Mouse (Mus musculus) forebrain, postnatal 0 days (tissue): ENCODE data around the gene Bag6. TPM values are rescaled to one million over a fixed set of nuclear protein-coding genes. Genes with fewer than 3 reads are reported as not detected.

Experiments used
- ATAC-seq: fragments of 200-750 bp; cut with Nextera tagmentation; 2 replicates; pipeline ENCODE4 v1.8.0; 2017; ENCODE audit warnings: mild to moderate bottlenecking, moderate library complexity
- DNase-seq: peaks from one replicate; pipeline ENCODE4 v3.0.0-alpha.2; 2015
- H3K27ac ChIP-seq: fragments of 300-500 bp; sonication (generic); 2 replicates; pipeline ENCODE4 v1.5.1; 2014; ENCODE audit warnings: low read depth, mild to moderate bottlenecking, antibody characterized with exemption, low read length, moderate library complexity, mixed read lengths
- H3K27me3 ChIP-seq: fragments of 300-500 bp; sonication (generic); 2 replicates; pipeline ENCODE4 v1.6.1; 2014; ENCODE audit warnings: mild to moderate bottlenecking, low read length, mixed read lengths; ENCODE audit not compliant: insufficient read depth
- H3K36me3 ChIP-seq: fragments of 300-500 bp; sonication (generic); 2 replicates; pipeline ENCODE4 v1.6.1; 2014; ENCODE audit warnings: mild to moderate bottlenecking, moderate library complexity; ENCODE audit not compliant: insufficient read depth
- H3K4me1 ChIP-seq: fragments of 300-500 bp; sonication (generic); 2 replicates; pipeline ENCODE4 v1.6.1; 2014; ENCODE audit warnings: antibody characterized with exemption; ENCODE audit not compliant: insufficient read depth
- H3K4me2 ChIP-seq: fragments of 300-500 bp; sonication (generic); 2 replicates; pipeline ENCODE4 v1.6.1; 2014; ENCODE audit warnings: low read depth, mild to moderate bottlenecking, moderate library complexity
- H3K4me3 ChIP-seq: fragments of 300-500 bp; sonication (generic); 2 replicates; pipeline ENCODE4 v1.5.1; 2014; ENCODE audit warnings: low read depth, low read length, mixed read lengths
- H3K9ac ChIP-seq: fragments of 300-500 bp; sonication (generic); 2 replicates; pipeline ENCODE4 v1.6.1; 2014; ENCODE audit warnings: mild to moderate bottlenecking
- H3K9me3 ChIP-seq: fragments of 300-500 bp; sonication (generic); 2 replicates; pipeline ENCODE4 v1.6.1; 2016; ENCODE audit warnings: low read length
- CTCF ChIP-seq: sonication (generic); IDR thresholded peaks from 2 replicates; pipeline ENCODE4 v1.5.1; 2016; ENCODE audit warnings: antibody characterized with exemption, control low read depth, low read depth
- WGBS: fragments of 180-500 bp; shearing (Covaris S2); extraction: QIAGEN DNeasy Blood & Tissue Kit; methylation state at CpG from one replicate; pipeline ENCODE4 v1.1.7; 2014; 5-methylcytosine and 5-hydroxymethylcytosine counted together
- polyA plus RNA-seq: library from polyadenylated mRNA; unstranded; fragments of >200 nt; fragmentation: Nextera tagmentation; extraction: Ambion mirVana; gene quantifications from 2 replicates; pipeline ENCODE4 v1.2.1, GENCODE M21; 2015
- total RNA-seq: library from RNA; depleted of rRNA; stranded (reverse); fragments of >200 nt; gene quantifications from 2 replicates; pipeline ENCODE4 v1.2.3, GENCODE M21; 2014

The Bag6 gene
- total and polyA plus RNA-seq, 2 experiments from 2014 or later = 71.9 to 340 TPM

DNA sequence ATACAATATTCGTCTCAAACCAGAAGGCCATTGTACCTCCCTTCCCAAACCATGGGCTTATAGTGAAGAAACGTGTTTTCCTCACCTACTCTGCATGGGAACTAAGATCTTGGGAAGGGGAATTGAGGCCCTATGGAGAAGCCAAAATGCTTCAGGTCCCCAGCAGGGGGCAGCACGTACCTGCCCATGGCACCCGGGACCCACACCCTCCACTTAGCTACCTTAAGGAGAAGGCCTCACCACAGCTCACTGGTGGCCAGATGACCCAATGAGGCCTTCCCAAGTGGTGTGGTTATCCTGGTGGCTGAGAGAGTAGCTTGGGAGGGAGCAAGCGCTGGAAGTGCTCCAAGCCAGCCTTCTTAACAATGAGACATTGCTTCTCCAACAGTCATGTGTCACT lies 43.5 kb downstream of the Bag6 start:
- DNase-seq (peak; percentile 67), ATAC-seq (0 out of 2 replicates have a peak, but pooled peaks have one; percentile 51)
- TF ChIP-seq CTCF = peak; percentile 77
- Histone ChIP-seq H3K9ac (no peak overlapping the region), H3K4me2 (no peak overlapping the region), H3K4me1 (no peaks in the 10 kb centered on the region), H3K27ac (no peak overlapping the region), H3K4me3 (no peak overlapping the region), H3K9me3 (no peaks in the 10 kb centered on the region), H3K36me3 (no peaks in the 10 kb centered on the region), H3K27me3 (no peaks in the 10 kb centered on the region)
- 13% methylated on average over 5 of the region's 5 CpGs for WGBS

DNA sequence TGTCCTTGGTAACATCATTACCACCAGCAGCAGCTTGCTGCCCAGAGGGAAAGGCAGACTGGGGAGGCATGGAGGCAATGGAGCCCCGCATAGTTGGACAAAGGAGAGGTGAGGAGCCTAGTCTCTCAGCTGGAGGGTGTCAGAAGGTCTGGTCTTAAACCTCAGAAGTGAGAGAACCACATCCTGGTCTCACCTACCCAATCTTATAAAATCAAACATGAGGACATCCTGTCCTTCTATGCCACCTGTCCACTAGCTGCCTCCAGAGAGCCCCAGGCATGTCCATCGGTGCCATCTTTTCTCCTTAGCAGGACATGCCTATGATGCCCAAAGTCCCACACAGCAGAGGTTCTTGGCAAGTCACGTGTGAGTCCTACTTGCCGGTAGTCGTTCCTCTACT lies 45.1 kb downstream of the Bag6 start:
- DNase-seq (no peak), ATAC-seq (no peak)
- no peak overlapping the region for H3K27ac ChIP-seq
- no peak overlapping the region for H3K4me3 ChIP-seq
- no peaks in the 10 kb centered on the region for H3K27me3 ChIP-seq
- no peaks in the 10 kb centered on the region for H3K9me3 ChIP-seq
- H3K9ac ChIP-seq = no peak overlapping the region
- no peak for TF ChIP-seq CTCF
- no peaks in the 10 kb centered on the region for H3K4me1 ChIP-seq
- 87% methylated on average over 5 of the region's 5 CpGs for WGBS
- no peaks in the 10 kb centered on the region for H3K36me3 ChIP-seq
- no peak overlapping the region for H3K4me2 ChIP-seq

DNA sequence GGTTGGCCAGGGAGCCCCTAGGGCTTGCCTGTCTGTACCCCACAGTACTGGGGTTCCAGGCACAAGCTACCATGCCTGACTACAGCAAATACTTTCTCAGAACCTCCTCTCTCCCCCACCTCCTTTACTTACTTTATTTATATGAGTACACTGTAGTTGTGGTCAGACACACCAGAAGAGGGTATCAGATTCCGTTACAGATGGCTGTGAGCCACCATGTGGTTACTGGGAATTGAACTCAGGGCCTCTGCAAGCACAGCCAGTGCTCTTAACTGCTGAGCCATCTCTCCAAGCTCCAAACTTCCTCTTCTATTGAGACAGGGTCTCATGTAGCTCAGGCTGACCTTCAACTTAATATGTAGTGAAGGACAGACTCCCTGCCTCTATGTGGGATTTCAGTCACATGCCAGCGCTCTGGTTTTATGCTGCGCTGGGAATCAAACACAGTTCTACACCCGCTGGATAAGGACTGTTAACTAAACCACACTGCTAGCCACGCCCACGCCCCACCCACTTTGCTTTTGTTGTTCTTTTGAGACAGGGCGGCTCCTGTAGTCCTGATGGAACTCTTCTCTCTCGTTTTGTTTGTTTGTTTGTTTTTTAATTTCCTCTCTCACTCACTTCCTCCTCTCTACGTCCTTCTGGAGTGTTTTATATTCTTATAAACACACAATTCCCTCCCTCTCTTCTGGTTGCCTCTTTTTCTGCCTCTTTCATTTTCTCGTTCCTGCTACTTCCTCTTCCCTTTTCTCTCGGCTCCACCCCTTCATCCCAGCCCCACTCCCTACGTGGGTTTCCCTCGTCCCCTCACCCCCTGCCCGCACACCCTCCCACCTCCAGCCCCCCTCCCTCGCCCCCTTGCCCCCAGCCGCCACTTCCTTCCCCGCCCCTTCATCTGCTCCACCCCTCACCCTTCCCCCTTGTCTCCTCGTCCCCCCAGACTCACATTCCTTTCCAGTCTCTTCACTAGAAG lies 50.9 kb downstream of the Bag6 start:
- no peaks in the 10 kb centered on the region for H3K36me3 ChIP-seq
- H3K27me3 ChIP-seq = no peaks in the 10 kb centered on the region
- ATAC-seq = peak; percentile 76
- peaks cover 3% of the 10 kb centered on the region; the same call in 1 of the 2 replicates for H3K4me1 ChIP-seq
- H3K4me3 ChIP-seq = peak overlapping the region; percentile 39
- TF ChIP-seq CTCF = no peak
- no peaks in the 10 kb centered on the region for H3K9me3 ChIP-seq
- 3% methylated on average over 18 of the region's 18 CpGs for WGBS
- H3K9ac ChIP-seq = peak overlapping the region; percentile 45; the same call in 1 of the 2 replicates
- peak; percentile 55 for DNase-seq
- H3K4me2 ChIP-seq = peak overlapping the region; percentile 55
- H3K27ac ChIP-seq = peak overlapping the region; percentile 82

DNA sequence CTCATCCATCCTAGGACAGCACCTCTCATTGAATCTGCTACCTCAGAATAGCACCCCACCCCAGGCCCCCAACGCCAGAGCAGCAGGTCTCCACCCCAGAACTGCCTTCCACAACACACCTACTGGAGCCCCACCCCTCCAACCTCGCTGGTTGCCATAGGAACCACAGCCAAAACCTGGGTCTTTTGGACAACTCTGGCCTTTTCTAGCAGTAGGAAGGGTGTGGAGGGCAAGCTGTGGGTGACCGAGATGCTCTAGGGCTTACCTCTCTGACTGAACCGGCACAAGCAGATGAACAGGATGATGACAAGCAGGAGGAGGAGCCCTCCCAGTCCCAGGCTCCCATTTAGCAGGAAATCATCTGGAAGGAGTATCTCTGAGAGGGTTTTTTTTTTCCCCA lies 51.7 kb downstream of the Bag6 start:
- WGBS = 2% methylated on average over 4 of the region's 4 CpGs
- DNase-seq (peak; percentile 48), ATAC-seq (peak; percentile 57)
- H3K4me2 ChIP-seq = peak overlapping the region; percentile 55
- H3K9ac ChIP-seq = peak overlapping the region; percentile 45; the same call in 1 of the 2 replicates
- H3K9me3 ChIP-seq = no peaks in the 10 kb centered on the region
- peaks cover 3% of the 10 kb centered on the region; the same call in 1 of the 2 replicates for H3K4me1 ChIP-seq
- TF ChIP-seq CTCF = no peak
- H3K36me3 ChIP-seq = no peaks in the 10 kb centered on the region
- H3K27ac ChIP-seq = peak overlapping the region; percentile 82
- peak overlapping the region; percentile 39 for H3K4me3 ChIP-seq
- no peaks in the 10 kb centered on the region for H3K27me3 ChIP-seq

DNA sequence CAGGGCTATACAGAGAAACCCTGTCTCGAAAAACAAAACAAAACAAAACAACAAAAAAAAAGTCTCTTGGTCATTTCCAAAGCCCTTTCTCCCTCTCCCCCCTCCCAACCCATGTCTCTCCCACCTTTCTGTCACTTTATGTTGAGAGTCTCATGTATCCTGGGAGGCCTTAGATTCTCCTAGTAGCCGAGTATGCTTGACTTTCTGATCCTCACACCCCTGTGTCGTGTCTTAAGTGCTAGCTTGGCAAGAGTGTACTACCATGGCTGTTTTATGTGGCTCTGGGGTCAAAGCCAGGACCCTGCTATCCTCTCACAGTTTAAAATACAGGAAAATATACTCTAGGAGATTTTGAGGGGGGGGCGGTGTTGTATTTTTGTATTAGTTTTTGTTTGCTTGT lies 52.4 kb downstream of the Bag6 start:
- Histone ChIP-seq H3K4me2 (peak overlapping the region; percentile 55; the same call in 1 of the 2 replicates), H3K27me3 (no peaks in the 10 kb centered on the region), H3K4me3 (no peak overlapping the region), H3K27ac (no peak overlapping the region), H3K9ac (no peak overlapping the region), H3K36me3 (no peaks in the 10 kb centered on the region), H3K4me1 (peaks cover 3% of the 10 kb centered on the region; the same call in 1 of the 2 replicates), H3K9me3 (no peaks in the 10 kb centered on the region)
- no peak for TF ChIP-seq CTCF
- WGBS = 73% methylated on average over 4 of the region's 4 CpGs
- ATAC-seq (no peak), DNase-seq (no peak)

DNA sequence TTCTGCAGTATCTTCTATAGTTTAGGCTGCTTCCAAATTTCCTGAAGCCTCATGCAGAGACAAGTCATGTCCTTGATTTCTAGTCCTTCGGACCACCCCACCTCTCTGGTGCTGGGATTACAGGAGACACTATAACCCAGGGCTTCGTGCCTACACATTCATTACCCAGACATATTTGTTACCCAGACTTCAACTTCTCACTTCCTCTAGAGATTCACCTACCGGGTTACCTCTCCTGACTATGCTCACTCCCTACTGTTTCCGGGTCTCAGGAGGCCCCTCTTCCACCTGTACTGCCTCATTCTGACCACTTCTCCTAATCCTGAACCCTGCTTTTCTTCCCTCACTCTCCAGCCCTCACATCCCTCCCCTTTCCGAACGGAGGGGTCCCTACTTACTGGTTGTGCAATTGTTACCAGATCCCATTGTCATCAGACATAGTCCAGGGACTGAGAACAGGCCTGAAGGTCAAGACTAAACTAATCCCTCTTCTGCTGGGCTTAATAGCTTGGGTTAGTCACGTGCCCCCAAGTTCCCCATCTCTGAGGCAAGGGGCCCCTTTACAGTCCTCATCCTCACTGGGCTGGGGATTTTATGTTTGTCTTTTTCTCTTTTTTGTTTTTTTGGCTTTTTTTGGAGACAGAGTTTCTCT lies 53.1 kb downstream of the Bag6 start, which contains the start of gene Lst1:
Gene Lst1, minus strand, starts transcription at position 481 of the 652 bp plus-strand sequence.
- WGBS = 68% methylated on average over 7 of the region's 7 CpGs
- TF ChIP-seq CTCF = no peak
- ATAC-seq (no peak), DNase-seq (no peak)
- no peaks in the 10 kb centered on the region for H3K36me3 ChIP-seq
- no peak within 1 kb of the TSS for H3K4me3 ChIP-seq
- no peak within 1 kb of the TSS for H3K9ac ChIP-seq
- peaks cover 3% of the 10 kb centered on the region; the same call in 1 of the 2 replicates for H3K4me1 ChIP-seq
- no peaks in the 10 kb centered on the region for H3K27me3 ChIP-seq
- no peaks in the 10 kb centered on the region for H3K9me3 ChIP-seq
- H3K4me2 ChIP-seq = no peak within 1 kb of the TSS
- H3K27ac ChIP-seq = no peak within 1 kb of the TSS
